Mouse (Mus musculus) forebrain, embryonic 14.5 days (tissue): ENCODE data around the gene Carnmt1. TPM values are rescaled to one million over a fixed set of nuclear protein-coding genes. Genes with fewer than 3 reads are reported as not detected.
A peak's percentile ranks its signal among the peaks of the same experiment; 100 is the strongest.

Experiments
- ATAC-seq: fragments of 200-750 bp; cut with Nextera tagmentation; 2 replicates; pipeline ENCODE4 v1.8.0; 2017; ENCODE audit warnings: mild to moderate bottlenecking, moderate library complexity
- DNase-seq: peaks from one replicate; pipeline ENCODE4 v3.0.0-alpha.2; 2015; ENCODE audit warnings: low spot score
- H3K27ac ChIP-seq: fragments of 300-500 bp; sonication (generic); 2 replicates; pipeline ENCODE4 v1.5.1; 2014; ENCODE audit warnings: low read depth, mild to moderate bottlenecking, control low read depth, low read length, moderate library complexity
- H3K27me3 ChIP-seq: fragments of 300-500 bp; sonication (generic); replicated peaks from 2 replicates; pipeline ENCODE4 v1.6.1; 2014; ENCODE audit warnings: low read length, control low read depth, mixed read lengths; ENCODE audit not compliant: control insufficient read depth, insufficient read depth
- H3K36me3 ChIP-seq: fragments of 300-500 bp; sonication (generic); 2 replicates; pipeline ENCODE4 v1.6.1; 2014; ENCODE audit warnings: low read length, control low read depth; ENCODE audit not compliant: control insufficient read depth, insufficient read depth
- H3K4me1 ChIP-seq: fragments of 300-500 bp; sonication (generic); 2 replicates; pipeline ENCODE4 v1.6.1; 2014; ENCODE audit warnings: antibody characterized with exemption, low read length, control low read depth; ENCODE audit not compliant: control insufficient read depth, insufficient read depth
- H3K4me2 ChIP-seq: fragments of 300-500 bp; sonication (generic); 2 replicates; pipeline ENCODE4 v1.6.1; 2014; ENCODE audit warnings: mild to moderate bottlenecking, control low read depth, low read length
- H3K4me3 ChIP-seq: fragments of 300-500 bp; sonication (generic); 2 replicates; pipeline ENCODE4 v1.5.1; 2014; ENCODE audit warnings: low read depth, low read length, control low read depth
- H3K9ac ChIP-seq: fragments of 300-500 bp; sonication (generic); 2 replicates; pipeline ENCODE4 v1.6.1; 2014; ENCODE audit warnings: mild to moderate bottlenecking, low read length, control low read depth, moderate library complexity
- H3K9me3 ChIP-seq: fragments of 300-500 bp; sonication (generic); replicated peaks from 2 replicates; pipeline ENCODE4 v1.6.1; 2016; ENCODE audit warnings: low read length, control low read depth, mixed read lengths; ENCODE audit not compliant: control insufficient read depth
- WGBS: fragments of 180-500 bp; shearing (Covaris S2); extraction: QIAGEN DNeasy Blood & Tissue Kit; methylation state at CpG from one replicate; pipeline ENCODE4 v1.1.7; 2014; 5-methylcytosine and 5-hydroxymethylcytosine counted together
- polyA plus RNA-seq: library from polyadenylated mRNA; unstranded; fragments of >200 nt; fragmentation: Nextera tagmentation; extraction: Ambion mirVana; gene quantifications from 2 replicates; pipeline ENCODE4 v1.2.1, GENCODE M21; 2014

Gene Carnmt1
- polyA plus RNA-seq, 1 experiment from 2014 or later, result 13.8 TPM

- Histone ChIP-seq H3K4me2 (no peak overlapping the region), H3K4me1 (no peaks in the 10 kb centered on the region), H3K9me3 (no peaks in the 10 kb centered on the region), H3K27me3 (no peaks in the 10 kb centered on the region), H3K9ac (no peak overlapping the region), H3K36me3 (no peaks in the 10 kb centered on the region), H3K27ac (no peak overlapping the region), H3K4me3 (no peak overlapping the region)
- ATAC-seq (no peak), DNase-seq (no peak)
- 88% methylated on average over 5 of the region's 5 CpGs for WGBS
Observed at GRCm38 (mm10) chr19:18743946-18744345, 73.4 kb downstream of the Carnmt1 start.

GRCm38 (mm10) chr19:18746576-18747340 is 76.2 kb downstream of the Carnmt1 start:
- Histone ChIP-seq H3K4me2 (no peak overlapping the region), H3K4me1 (no peaks in the 10 kb centered on the region; the same call in 1 of the 2 replicates), H3K4me3 (no peak overlapping the region), H3K36me3 (no peaks in the 10 kb centered on the region), H3K9me3 (no peaks in the 10 kb centered on the region), H3K9ac (no peak overlapping the region), H3K27me3 (0 out of 2 replicates have a peak, but pooled peaks cover 4% of the 10 kb centered on the region), H3K27ac (no peak overlapping the region)
- DNase-seq (no peak), ATAC-seq (no peak)
- WGBS, result 90% methylated on average over 5 of the region's 5 CpGs

GRCm38 (mm10) chr19:18747379-18747778 is 76.8 kb downstream of the Carnmt1 start:
- WGBS, result 88% methylated on average over 4 of the region's 4 CpGs

GRCm38 (mm10) chr19:18749598-18750339 is 79.2 kb downstream of the Carnmt1 start, which contains the start of gene Trpm6:
Gene Trpm6, plus strand, starts transcription at chr19:18749983.
- Histone ChIP-seq H3K27ac (no peak within 1 kb of the TSS), H3K9ac (peak within 1 kb of the TSS; percentile 48), H3K4me1 (no peaks in the 10 kb centered on the region; the same call in 1 of the 2 replicates), H3K9me3 (no peaks in the 10 kb centered on the region), H3K4me3 (peak within 1 kb of the TSS; percentile 31), H3K27me3 (0 out of 2 replicates have a peak, but pooled peaks cover 4% of the 10 kb centered on the region), H3K36me3 (no peaks in the 10 kb centered on the region), H3K4me2 (peak within 1 kb of the TSS; percentile 63)
- 7% methylated on average over 41 of the region's 41 CpGs for WGBS
- DNase-seq (no peak), ATAC-seq (no peak)

More at GRCm38 (mm10) chr19:18747379-18747778, 76.8 kb downstream of the Carnmt1 start:
- no peak overlapping the region for H3K4me2 ChIP-seq
- no peaks in the 10 kb centered on the region for H3K9me3 ChIP-seq
- no peak overlapping the region for H3K4me3 ChIP-seq
- no peak overlapping the region for H3K9ac ChIP-seq
- no peaks in the 10 kb centered on the region; the same call in 1 of the 2 replicates for H3K4me1 ChIP-seq
- DNase-seq (no peak), ATAC-seq (no peak)
- 0 out of 2 replicates have a peak, but pooled peaks cover 4% of the 10 kb centered on the region for H3K27me3 ChIP-seq
- H3K27ac ChIP-seq, result no peak overlapping the region
- H3K36me3 ChIP-seq, result no peaks in the 10 kb centered on the region

Other genes starting within 250 kb of the Carnmt1 start
- 39.7 and 40.6 TPM in 2 replicates for gene Ostf1, start 38.9 kb upstream of the Carnmt1 start, polyA plus RNA-seq
- gene Nmrk1, start 38.8 kb upstream of the Carnmt1 start, polyA plus RNA-seq, result 2.1 and 2.2 TPM in 2 replicates
- gene D030056L22Rik, start 42.4 kb downstream of the Carnmt1 start, polyA plus RNA-seq, result 84.1 and 86.4 TPM in 2 replicates
- gene Trpm6, start 79.2 kb downstream of the Carnmt1 start, polyA plus RNA-seq, result 0.22 and 0.36 TPM in 2 replicates